Mouse (Mus musculus) retina, adult 2 months (tissue): ENCODE data around the gene Pmch.

Source experiments
- DNase-seq: peaks from one replicate; pipeline ENCODE4 v3.0.0-alpha.2; 2012; ENCODE audit warnings: low read depth, low spot score

Gene Pmch

DNA sequence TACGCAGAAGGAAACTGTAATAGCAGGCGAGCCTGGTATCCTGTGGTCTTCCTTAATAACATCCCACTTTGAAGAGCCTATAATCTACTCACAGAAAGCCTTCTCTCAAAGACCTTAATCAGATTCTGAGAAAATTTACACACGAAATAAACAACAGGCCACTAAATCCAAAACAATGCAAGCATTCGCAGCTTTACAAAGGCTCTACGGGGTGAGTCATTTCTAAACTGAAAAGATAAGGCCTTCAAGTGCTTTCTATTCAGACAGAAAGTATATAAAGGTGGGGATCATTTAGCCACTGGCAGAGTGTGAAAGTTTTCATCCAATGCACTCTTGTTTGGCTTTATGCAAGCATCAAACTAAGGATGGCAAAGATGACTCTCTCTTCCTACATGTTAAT is at the start of gene Pmch:
Pmch (plus strand) TSS at position 301 of the 400 bp plus-strand sequence.
- no peak for DNase-seq

DNA sequence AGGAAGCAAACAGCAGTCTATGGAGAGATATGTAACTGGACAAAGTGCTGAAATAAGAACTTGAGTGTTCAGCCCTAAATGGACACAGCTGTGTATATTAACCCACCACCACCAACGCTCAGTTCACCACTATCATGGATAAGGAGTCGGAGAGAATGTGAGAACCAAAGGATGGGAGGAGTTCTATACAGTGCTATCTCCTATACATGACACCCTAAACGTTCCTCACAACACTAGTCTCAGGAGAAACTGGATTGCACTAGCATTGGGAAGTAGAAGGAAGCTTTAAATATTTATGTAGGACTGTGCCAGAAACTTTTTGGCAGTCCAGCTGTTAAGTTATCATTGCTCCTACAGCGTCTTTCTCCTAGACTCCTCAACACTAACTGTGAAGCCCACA is 46.6 kb upstream of the Pmch start:
- DNase-seq = no peak

- no peak for DNase-seq
Observed at GRCm38 (mm10) chr10:88046098-88046771, 44.6 kb upstream of the Pmch start.

GRCm38 (mm10) chr10:88054233-88054985 is 36.5 kb upstream of the Pmch start:
- no peak for DNase-seq

GRCm38 (mm10) chr10:88056950-88057649 is 33.8 kb upstream of the Pmch start:
- no peak for DNase-seq

- DNase-seq = no peak
Observed at GRCm38 (mm10) chr10:88063436-88063835, 27.4 kb upstream of the Pmch start.

DNA sequence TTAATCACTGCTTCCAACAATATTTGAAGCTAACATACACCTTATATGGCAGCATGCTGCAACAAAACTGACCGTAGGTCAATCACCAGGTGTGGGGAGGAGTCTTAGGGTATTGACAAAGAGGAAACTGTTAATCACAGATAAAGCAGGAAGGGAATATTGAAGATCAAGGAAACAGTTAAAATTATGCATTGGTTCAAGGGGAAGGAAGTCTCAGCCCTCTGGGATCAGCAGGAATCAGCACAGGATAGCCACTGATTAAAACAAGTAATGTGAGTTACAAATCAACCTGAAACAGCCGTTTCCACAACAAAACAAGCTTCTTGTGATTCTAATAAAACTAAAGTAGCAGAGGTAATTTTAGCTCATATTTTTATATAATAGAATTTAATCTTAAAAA is 26.0 kb upstream of the Pmch start:
- DNase-seq = no peak

DNA sequence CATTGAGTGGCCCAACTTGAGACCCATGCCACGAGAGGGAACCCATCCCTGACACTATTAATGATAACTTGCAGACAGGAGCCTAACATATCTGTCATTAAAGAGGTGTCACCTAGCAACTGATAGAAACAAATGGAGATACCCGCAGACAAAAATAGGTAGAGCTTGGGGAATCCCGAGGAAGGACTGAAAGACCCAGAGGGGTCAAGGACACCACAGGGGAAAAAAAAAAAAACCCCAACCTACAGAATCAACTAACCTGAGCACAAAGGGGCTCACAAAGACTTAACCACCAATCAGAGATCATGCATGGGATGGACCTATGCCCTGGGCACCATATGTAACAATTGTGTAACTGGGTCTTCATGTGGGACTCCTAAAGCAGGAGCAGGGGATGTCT is 23.5 kb upstream of the Pmch start:
- no peak for DNase-seq

DNA sequence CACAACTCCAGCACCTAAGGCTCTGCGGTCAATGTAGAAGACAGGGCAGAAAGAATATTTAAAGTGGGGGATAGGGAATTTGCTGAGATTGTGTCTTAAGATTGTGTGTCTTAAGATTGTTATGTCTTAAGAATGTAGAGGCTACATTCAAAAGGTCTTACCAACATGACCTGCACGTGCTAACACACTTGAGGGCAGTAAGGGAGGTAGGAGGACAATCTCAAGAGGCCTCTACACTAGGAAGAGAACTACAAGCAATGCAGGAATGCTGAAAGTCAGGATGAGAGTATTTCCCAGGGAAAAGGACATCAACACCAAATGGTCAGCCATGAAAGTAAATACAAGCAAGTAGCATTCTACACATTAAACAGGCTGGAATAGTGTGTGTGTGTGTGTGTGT is 15.3 kb downstream of the Pmch start:
- no peak for DNase-seq

DNA sequence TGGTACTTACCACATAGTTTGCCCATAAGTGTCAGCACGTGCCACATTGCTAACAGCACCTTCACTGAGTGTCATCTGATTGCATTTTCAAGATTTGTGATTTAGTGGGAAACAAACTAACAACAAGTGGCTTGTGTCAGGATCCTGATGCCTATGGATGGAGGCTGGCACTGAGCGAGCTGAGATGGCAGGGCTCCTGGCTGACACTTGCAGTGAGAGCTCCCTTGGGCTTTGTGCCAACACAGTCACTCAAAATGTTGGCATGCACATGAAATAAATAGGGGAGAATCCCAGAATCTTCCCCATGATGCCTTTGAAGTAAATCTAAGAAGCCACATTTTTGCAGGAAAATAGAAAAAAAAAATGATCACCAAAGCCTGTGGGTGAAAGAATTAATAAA is 22.4 kb downstream of the Pmch start:
- DNase-seq = no peak

- no peak for DNase-seq
Observed at GRCm38 (mm10) chr10:88119721-88120120, 28.8 kb downstream of the Pmch start.

DNA sequence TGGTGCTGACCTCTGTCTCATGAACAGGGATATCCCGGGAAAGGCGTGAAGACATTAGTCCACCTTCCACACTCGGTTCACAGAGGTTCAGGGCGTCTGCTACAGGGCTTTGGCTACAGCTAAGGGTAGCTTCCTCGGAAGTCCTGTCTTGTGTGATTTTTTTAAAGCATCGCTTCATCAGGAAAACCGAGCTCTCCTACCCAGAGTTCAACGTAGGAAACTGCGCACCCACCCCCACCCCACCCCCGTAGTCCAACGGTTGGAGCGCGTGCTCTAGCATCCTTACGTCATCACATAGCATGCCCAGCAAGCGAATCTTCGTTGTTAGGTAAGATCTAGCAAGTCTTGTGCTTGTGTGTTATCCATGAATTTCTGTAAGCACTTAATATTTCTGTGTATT is 44.8 kb downstream of the Pmch start:
- no peak for DNase-seq
